Mouse (Mus musculus): Measurements from ENCODE around the gene Cd40. TPM values are rescaled to one million over a fixed set of nuclear protein-coding genes. Genes with fewer than 3 reads are reported as not detected.

Cd40 gene
- polyA plus RNA-seq, 1 experiment from 2014 or later = 4.5 TPM

DNA sequence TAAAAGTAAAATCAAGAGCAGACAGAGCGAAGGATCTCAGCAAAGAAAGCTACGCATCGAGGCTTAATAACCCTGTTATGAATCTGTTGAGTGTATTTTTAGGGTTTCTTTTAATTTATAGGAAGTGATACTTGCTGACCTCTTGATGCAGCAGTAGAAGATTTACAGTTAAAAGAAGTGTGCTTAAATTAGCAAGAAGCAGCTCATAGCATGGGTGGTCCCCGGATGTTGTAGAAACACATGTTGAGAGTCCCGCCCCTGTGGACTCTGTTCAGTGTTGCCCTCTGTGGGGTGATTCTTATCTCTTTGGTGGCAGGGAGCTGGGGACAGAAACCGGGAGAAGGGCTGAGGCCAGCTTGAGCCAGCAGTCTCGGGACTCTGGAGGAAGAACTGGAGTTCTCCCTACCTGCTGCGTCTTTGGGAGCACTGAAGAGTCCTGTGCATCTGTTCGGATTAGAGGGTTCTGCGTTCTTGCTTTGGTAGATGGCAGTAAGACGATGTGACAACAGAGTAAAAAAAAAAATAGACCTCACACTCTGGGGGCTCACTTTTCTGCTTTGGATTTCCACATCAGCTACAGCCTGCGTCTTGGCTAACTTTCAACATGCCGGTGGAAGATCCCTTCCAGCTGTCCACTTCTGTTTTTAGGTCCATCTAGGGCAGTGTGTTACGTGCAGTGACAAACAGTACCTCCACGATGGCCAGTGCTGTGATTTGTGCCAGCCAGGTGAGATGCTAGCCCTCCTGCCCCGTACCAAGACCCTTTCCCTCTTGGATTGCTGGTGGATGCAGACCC lies 6.4 kb downstream of the Cd40 start:
- no peak overlapping the region for H3K9ac ChIP-seq (replicated peaks)
- no peak overlapping the region for H3K27ac ChIP-seq (ENCODE audit: low read depth)
- H3K9me3 ChIP-seq (ENCODE audit: low read length) = no peaks in the 10 kb centered on the region
- H3K4me1 ChIP-seq (ENCODE audit: insufficient read depth) = no peaks in the 10 kb centered on the region; the same call in 1 of the 2 replicates
- no peaks in the 10 kb centered on the region for H3K27me3 ChIP-seq (ENCODE audit: insufficient read depth, low read length)
- WGBS (ENCODE audit: insufficient replicate concordance) = 54% methylated on average over 16 of the region's 16 CpGs
- no peak overlapping the region for H3K4me3 ChIP-seq (ENCODE audit: low read depth, low read length)
- H3K4me2 ChIP-seq (ENCODE audit: low read depth, low read length) = no peak overlapping the region
- no peaks in the 10 kb centered on the region for H3K36me3 ChIP-seq (replicated peaks; ENCODE audit: insufficient read depth, low read length)
- TF ChIP-seq CTCF (IDR thresholded peaks at IDR 0.05; ENCODE audit: low read depth) (no peak), EP300 (IDR thresholded peaks at IDR 0.05; ENCODE audit: low read depth) (no peak)
- DNase-seq = no peak
- no peak for ATAC-seq

DNA sequence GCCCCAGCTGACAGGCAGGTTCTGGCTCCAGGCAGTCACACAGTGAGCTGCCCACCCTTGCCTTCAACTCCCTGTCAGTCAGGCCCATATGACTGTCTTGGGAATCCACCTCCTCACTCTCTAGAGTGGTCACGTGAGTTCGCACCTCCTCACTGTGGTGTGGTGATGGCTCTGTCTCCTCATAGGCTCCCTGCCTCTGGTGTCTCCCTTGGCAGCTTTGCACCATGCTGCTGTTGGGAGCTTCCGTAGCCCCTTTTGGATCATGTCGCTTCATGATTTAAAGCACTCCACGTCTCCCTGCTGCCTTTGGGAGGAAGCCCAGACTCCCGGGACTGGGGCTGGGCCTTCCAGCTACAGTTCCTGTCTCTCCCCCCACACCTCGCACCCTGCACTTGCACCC lies 9.1 kb downstream of the Cd40 start:
- H3K4me1 ChIP-seq (ENCODE audit: insufficient read depth) = no peaks in the 10 kb centered on the region; the same call in 1 of the 2 replicates
- no peaks in the 10 kb centered on the region for H3K9me3 ChIP-seq (ENCODE audit: low read length)
- no peaks in the 10 kb centered on the region for H3K36me3 ChIP-seq (replicated peaks; ENCODE audit: insufficient read depth, low read length)
- H3K9ac ChIP-seq (replicated peaks) = no peak overlapping the region
- no peak overlapping the region for H3K4me3 ChIP-seq (ENCODE audit: low read depth, low read length)
- H3K27ac ChIP-seq (ENCODE audit: low read depth) = no peak overlapping the region
- 68% methylated on average over 7 of the region's 7 CpGs for WGBS (ENCODE audit: insufficient replicate concordance)
- TF ChIP-seq CTCF (IDR thresholded peaks at IDR 0.05; ENCODE audit: low read depth) (no peak), EP300 (IDR thresholded peaks at IDR 0.05; ENCODE audit: low read depth) (no peak)
- ATAC-seq = no peak
- no peak overlapping the region for H3K4me2 ChIP-seq (ENCODE audit: low read depth, low read length)
- no peak for DNase-seq
- H3K27me3 ChIP-seq (ENCODE audit: insufficient read depth, low read length) = no peaks in the 10 kb centered on the region

DNA sequence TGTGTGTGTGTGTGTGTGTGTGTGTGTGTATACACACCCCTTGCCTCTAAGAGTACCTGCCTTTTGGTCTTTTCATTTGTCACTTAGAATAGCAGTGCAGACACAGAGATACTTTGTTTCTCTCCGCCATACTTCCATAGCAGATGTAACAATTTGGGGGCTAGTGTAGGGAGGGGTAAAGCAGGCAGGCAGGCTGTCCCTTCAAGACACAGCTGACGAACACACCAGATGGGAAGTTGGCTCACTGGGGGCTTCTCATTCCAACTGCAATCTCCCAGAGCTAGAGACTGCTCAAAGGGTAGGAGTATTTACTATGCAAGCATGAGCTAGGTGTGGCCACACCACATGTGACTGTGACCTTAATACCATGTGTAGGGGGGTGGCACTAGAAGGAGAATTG lies 13.4 kb downstream of the Cd40 start:
- no peak for TF ChIP-seq EP300 (IDR thresholded peaks at IDR 0.05; ENCODE audit: low read depth)
- TF ChIP-seq CTCF (IDR thresholded peaks at IDR 0.05; ENCODE audit: low read depth) = no peak
- Histone ChIP-seq H3K4me3 (ENCODE audit: low read depth, low read length) (no peak overlapping the region), H3K4me1 (ENCODE audit: insufficient read depth) (no peaks in the 10 kb centered on the region), H3K27me3 (ENCODE audit: insufficient read depth, low read length) (peaks cover 10% of the 10 kb centered on the region; the same call in 1 of the 2 replicates), H3K9me3 (ENCODE audit: low read length) (no peaks in the 10 kb centered on the region), H3K36me3 (replicated peaks; ENCODE audit: insufficient read depth, low read length) (no peaks in the 10 kb centered on the region), H3K27ac (ENCODE audit: low read depth) (no peak overlapping the region), H3K9ac (replicated peaks) (no peak overlapping the region), H3K4me2 (ENCODE audit: low read depth, low read length) (no peak overlapping the region)
- no peak for ATAC-seq
- WGBS (ENCODE audit: insufficient replicate concordance) = 69% methylated on average over 2 of the region's 2 CpGs
- DNase-seq = no peak

DNA sequence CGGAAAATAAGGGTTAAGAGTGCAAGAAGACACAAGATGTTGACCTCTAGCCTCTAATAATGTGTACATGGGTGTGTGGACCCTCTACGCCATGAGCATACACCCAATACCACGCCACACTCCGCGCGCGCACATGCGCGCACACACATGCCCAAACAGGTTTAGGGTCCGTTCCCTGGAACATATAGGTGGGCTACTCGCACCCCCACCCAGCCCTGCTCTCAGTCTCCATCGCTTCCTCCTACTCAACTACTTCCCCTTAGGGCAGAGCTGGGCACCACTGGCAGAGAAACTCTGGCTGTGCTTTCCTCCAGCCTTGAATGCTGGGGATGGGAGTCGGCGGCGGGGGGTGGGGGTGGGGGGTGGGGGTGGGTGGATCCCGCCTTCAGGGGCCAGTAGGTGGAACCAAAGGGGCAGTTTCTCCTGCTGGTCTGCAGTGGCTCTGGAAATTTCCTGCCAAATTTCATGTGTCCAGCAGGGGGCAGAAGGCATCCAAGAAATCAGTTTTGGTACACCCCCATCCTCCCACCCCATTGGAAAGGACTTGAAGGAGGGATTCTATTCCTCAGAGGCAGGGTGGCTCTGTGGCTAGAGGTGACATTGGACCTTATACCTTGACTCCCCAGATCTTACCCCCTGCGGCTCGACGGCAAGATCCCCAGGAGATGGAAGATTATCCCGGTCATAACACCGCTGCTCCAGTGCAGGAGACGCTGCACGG lies 14.8 kb downstream of the Cd40 start:
- H3K27ac ChIP-seq (ENCODE audit: low read depth) = no peak overlapping the region
- peaks cover 19% of the 10 kb centered on the region; the same call in 1 of the 2 replicates for H3K27me3 ChIP-seq (ENCODE audit: insufficient read depth, low read length)
- ATAC-seq (no peak), DNase-seq (peak; percentile 61)
- TF ChIP-seq EP300 (IDR thresholded peaks at IDR 0.05; ENCODE audit: low read depth) = no peak
- TF ChIP-seq CTCF (IDR thresholded peaks at IDR 0.05; ENCODE audit: low read depth) = peak; percentile 66
- H3K36me3 ChIP-seq (replicated peaks; ENCODE audit: insufficient read depth, low read length) = no peaks in the 10 kb centered on the region
- WGBS (ENCODE audit: insufficient replicate concordance) = 25% methylated on average over 22 of the region's 23 CpGs
- H3K9ac ChIP-seq (replicated peaks) = no peak overlapping the region
- H3K9me3 ChIP-seq (ENCODE audit: low read length) = no peaks in the 10 kb centered on the region
- H3K4me3 ChIP-seq (ENCODE audit: low read depth, low read length) = no peak overlapping the region
- H3K4me1 ChIP-seq (ENCODE audit: insufficient read depth) = no peaks in the 10 kb centered on the region
- no peak overlapping the region for H3K4me2 ChIP-seq (ENCODE audit: low read depth, low read length)

DNA sequence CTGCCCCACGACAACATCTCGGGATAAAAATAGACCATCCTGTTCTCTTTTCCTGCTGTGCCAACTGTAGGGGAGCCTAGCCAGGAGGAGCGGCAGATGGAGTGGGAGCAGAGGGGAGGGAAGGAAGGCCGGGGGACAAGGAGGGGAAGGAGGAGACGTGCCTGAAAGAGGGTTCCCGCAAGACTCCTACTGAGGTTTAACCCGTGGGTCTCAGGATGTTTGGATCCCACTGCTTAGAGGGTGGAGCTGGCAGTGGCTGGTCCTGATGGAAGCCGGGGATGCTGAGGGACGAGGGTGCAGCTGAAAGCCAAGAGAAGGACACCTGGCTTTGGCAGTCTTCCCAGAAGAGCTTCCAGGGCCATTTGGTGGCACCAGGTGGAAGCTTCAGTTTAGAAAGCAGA lies 18.0 kb downstream of the Cd40 start:
- H3K4me2 ChIP-seq (ENCODE audit: low read depth, low read length) = no peak overlapping the region
- 22% methylated on average over 9 of the region's 9 CpGs for WGBS (ENCODE audit: insufficient replicate concordance)
- no peaks in the 10 kb centered on the region for H3K4me1 ChIP-seq (ENCODE audit: insufficient read depth)
- no peak overlapping the region for H3K9ac ChIP-seq (replicated peaks)
- DNase-seq = no peak
- no peak overlapping the region for H3K4me3 ChIP-seq (ENCODE audit: low read depth, low read length)
- no peaks in the 10 kb centered on the region for H3K9me3 ChIP-seq (ENCODE audit: low read length)
- peaks cover 37% of the 10 kb centered on the region for H3K27me3 ChIP-seq (ENCODE audit: insufficient read depth, low read length)
- no peak for TF ChIP-seq EP300 (IDR thresholded peaks at IDR 0.05; ENCODE audit: low read depth)
- no peak for TF ChIP-seq CTCF (IDR thresholded peaks at IDR 0.05; ENCODE audit: low read depth)
- ATAC-seq = no peak
- H3K36me3 ChIP-seq (replicated peaks; ENCODE audit: insufficient read depth, low read length) = no peaks in the 10 kb centered on the region
- H3K27ac ChIP-seq (ENCODE audit: low read depth) = no peak overlapping the region

DNA sequence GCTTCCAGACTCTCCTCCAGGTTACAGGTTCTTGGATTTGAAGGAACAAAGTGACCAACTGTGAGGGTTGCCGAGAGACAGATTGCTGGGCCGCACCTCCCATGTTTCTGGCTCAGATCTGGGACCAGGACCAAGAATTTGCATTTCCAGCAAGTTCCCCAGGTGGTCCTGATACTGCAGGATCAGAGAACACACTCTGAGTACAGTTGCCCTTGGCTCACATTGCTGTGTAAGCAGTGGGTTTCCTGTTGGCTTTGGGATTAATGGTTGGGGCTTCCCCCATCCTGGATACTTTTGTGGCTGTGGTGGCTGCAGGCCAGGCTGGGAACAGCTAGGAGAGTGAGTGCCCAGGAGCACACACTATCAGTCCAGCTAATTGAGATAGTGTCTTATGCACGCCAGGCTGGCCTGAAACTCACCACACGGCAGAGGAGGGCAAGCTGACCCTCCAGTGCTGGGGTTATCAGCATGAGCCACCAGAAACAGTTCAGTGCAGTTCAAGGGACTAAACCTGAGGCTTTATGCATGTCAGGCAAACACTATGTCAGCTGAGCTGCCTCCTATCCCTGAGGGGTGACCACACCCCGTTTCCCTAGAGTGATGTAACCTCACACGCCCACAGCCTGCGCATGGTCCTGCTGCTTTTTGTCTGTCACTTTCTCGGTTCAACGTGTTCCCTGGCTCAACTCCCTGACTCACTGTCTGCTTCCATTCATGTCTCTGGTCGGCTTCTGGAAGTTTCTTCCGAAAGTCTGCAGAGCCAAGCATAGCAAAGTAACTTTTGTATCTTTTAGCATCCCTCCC lies 18.9 kb downstream of the Cd40 start:
- H3K27ac ChIP-seq (ENCODE audit: low read depth) = no peak overlapping the region
- ATAC-seq = no peak
- no peak for TF ChIP-seq CTCF (IDR thresholded peaks at IDR 0.05; ENCODE audit: low read depth)
- TF ChIP-seq EP300 (IDR thresholded peaks at IDR 0.05; ENCODE audit: low read depth) = no peak
- no peak overlapping the region for H3K4me3 ChIP-seq (ENCODE audit: low read depth, low read length)
- 32% methylated on average over 11 of the region's 11 CpGs for WGBS (ENCODE audit: insufficient replicate concordance)
- H3K4me1 ChIP-seq (ENCODE audit: insufficient read depth) = no peaks in the 10 kb centered on the region
- no peaks in the 10 kb centered on the region for H3K9me3 ChIP-seq (ENCODE audit: low read length)
- DNase-seq = no peak
- H3K36me3 ChIP-seq (replicated peaks; ENCODE audit: insufficient read depth, low read length) = no peaks in the 10 kb centered on the region
- H3K9ac ChIP-seq (replicated peaks) = no peak overlapping the region
- H3K4me2 ChIP-seq (ENCODE audit: low read depth, low read length) = no peak overlapping the region
- H3K27me3 ChIP-seq (ENCODE audit: insufficient read depth, low read length) = peaks cover 46% of the 10 kb centered on the region
